Mouse (Mus musculus) skeletal muscle tissue, adult 2 months (tissue): Measurements from ENCODE around the gene Cfap61.
"Not testable (repeated sequence)": the region's sequence is repeated elsewhere in the genome, so short reads cannot be mapped to it uniquely, and the experiment has no call there.

ENCODE experiments used
- DNase-seq: peaks from one replicate; pipeline ENCODE4 v3.0.0-alpha.2; 2012; ENCODE audit warnings: low read depth, low spot score

Cfap61 gene

DNA sequence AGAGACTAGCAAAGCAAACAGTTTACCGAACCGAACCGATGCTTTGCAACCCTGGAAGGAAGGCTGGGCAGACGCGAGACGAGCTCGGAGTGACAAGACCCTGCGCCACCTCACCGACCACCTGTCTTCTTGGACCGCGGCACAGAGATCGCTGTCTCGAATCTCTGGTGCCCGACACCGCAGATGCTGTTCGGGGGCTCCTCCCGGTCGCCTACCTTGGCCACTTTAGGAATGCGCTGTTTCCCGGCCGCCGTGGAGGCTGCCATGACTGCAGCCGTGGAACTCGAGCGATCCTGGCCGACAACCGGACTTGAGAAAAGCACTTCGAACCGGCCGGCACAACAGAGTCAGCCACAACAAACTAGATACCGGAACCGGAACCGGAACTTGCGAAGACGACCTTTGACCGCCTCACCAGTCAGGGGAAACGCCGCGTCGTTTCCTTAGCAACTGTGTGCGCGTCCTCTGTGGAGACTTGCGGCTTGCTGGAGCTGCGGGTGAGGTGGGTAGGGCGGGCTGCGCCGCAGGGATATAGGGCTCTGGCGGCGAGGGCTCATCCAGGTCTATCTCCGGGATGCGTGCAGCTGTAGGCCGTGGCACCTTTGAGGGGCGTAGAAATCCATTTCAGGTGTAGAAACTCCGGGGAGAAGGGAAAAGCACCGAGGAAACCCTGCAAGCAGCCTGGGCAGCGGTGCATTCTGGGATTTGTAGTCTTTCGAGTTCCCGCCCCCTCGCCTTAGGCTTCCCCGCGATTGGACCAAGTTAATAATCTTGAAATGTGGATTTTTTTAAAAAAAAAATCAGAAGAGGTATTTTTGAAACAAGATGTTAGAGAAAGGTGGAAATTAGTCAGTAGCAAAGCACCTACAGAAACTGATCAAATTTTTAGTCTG lies at the start of gene Cfap61, which contains the start of gene Crnkl1:
Cfap61 (plus strand) TSS at position 446 of the 893 bp plus-strand sequence.
Crnkl1 (minus strand) TSS at position 676 of the 893 bp plus-strand sequence.
- DNase-seq: peak; percentile 87

DNA sequence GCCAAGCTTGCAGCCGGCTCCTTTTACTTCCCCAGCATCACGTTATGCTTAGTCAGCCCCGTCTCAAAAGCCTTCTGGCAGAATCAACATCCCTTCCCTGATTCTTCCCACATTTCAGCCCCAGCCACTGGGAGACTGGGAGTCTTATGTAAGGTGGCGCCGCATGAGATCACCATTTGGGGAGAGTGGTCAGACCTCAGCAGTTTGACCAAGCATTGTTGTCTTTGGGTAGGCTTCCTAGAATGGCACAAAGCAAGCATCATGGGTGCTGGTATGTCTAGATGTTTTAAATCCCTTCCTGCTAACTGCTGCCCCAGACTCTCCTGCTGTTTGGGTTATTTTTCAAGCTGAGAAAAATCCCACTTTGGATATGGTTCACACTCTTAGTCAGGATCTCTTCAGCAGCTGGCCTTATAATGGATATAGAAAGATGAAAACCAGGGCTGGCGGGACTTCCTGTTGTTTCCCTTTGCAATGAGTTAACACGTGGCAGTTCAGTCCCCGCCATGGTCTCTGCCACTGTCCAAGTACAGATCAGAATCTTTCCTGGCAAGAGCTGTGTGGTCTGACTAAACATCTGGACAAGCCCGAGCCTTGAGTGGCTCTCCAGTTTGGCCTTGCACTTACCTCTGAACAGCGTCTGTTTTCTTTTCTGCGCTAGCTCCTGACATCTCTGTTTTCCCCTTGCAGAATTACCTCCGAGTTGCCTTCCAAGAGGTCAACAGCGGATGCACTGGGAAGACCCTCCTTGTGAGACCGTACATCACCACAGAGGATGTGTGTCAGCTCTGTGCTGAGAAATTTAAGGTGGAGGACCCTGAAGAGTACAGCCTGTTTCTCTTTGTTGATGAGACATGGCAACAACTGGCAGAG lies 49.4 kb upstream of the Cfap61 start:
- peak; percentile 88 for DNase-seq

DNA sequence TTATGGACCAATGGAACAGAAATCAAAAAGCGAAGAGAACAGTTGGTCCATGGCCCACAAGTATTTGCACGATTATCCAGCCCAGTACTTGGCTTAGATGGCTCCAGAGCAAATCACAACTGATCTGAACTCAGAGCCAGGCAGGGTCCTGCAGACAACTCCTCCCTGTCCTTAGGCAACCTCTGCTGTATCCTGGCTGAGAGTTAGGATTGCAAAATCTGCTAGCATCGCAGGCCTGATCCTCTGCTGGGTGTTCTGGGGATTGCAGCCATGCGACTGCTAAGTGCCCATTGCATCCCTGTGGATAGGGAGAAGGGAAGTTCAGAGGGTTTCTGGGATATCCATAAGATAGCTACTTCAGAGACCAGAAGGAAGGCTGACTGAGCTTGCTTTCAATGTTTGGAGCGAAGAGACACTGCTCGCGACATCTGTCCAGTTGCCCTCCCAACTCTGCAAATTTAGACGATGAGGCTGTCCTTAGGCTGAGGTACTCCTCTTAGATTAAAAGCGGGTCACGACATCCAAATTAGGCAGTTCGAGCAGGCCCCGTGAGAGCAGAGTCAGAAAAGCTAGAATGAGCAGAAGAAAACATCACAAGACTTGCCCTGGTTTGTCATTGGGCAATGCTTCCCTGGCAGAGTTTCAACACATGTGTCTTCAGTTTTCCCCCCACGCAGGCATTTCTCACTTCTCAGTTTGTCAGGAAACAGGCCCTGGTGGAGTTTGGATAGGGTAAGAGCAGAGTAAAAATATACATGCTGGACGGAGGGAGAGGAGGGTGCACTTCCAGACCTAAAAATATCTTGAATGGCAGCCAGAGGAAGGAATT lies 46.4 kb upstream of the Cfap61 start:
- DNase-seq: peak; percentile 92

DNA sequence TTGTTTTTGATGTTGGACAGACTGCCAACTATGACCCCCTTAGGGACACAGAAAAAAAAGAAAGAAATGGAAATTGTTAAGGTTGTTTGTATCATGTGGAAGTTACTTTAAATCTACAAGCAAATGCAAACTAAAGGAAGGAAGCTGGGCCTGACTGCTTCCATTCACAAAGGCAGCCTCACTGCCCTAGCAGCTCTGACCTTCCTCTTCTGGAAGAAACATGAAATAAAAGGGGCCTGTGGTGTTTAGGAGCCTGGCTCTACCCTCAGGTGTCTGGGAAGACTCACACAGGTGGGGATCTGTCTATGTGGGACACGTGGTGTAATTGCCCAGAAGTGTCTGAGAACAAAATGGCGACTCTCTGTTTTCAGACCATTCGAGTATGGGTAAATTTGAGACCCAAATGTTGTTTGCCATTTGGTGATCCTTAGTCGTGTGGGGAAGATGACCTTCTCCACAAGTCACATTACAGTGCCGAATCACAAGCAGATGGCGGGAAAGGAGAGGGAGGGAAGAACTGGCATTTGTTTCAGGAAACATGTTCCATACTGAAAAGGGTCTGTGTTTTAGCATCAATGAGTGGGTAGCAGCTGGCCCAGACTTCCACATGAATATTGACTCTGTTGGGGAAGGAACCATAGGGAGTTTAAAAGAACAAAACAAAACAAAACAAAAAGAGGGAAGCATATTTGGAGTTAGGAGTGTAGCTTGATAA lies 45.7 kb upstream of the Cfap61 start:
- DNase-seq: no peak

DNA sequence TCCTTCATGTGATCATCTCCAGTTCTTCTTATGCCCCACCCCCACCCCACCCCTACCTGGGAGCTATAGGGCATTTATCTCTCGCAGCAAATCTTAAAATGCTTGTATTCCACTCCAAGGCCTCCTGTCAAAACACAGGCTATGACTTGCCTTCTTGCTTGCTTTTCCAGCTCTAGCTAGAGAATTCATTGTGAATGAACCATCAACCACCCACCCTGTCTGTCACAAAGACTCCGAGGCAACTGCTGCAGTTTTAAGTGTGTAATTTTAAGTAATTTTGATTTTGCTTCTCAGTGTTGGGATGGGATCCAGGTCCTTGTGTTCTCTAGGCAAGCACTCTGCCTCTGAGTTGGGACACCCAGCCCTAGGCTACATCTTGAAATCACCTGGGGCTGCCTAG lies 44.0 kb upstream of the Cfap61 start:
- no peak for DNase-seq

DNA sequence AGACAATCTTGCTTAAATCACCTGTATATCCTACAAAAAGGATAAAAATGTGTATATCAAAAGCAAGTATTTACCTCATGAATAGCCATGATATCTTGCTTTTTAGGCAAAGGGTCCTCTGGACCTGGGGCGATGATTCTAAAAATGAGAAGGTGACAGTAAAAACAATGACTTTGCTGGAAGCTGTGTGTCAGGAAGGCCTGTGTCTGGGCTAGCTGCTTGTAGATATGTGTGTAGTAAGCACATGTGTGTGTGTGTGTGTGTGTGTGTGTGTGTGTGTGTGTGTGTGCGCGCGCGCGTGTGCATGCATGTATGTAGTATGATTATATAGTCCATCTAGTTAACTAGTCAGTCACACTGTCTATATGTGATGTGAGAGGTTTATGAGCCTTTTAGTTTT lies 40.8 kb upstream of the Cfap61 start:
- DNase-seq: no peak

DNA sequence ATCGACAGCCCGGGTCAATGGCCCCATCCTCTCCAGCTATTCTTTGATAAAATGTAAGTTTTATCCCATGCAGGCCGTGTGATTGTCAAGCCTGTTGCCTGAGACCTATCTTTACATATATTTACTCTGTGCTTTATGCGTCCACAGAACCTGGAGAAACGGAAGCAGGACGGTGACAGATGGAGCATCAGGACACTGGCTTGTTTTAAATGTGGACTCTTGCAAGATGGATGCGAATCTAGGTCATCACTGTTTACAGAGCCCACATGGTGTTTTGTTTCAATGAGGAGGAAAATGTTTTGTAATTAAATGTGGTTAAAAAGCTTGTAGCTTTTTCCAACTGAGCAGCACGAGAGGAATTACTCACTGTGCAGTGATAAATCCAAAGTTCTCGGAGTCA lies 36.5 kb upstream of the Cfap61 start:
- DNase-seq: no peak

DNA sequence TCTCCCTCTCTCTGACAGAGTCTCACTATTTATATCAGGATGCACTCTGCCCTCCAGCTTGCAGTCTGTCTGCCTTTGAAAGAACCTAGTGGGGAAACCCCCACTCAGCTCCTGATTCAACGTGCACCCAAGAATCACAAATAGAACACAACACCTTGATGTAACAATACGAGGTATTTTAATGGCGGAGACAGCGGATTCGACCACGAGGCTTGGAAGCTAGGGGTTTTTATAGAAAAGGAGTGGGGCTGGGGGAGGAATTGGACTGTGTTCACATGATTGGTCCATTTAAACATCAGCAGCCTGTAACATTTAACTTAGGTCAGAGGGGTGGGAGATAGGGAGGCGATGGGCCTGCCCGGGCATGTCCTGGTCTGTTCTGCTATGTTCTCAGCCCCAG lies 34.3 kb upstream of the Cfap61 start:
- DNase-seq: not testable (repeated sequence)

DNA sequence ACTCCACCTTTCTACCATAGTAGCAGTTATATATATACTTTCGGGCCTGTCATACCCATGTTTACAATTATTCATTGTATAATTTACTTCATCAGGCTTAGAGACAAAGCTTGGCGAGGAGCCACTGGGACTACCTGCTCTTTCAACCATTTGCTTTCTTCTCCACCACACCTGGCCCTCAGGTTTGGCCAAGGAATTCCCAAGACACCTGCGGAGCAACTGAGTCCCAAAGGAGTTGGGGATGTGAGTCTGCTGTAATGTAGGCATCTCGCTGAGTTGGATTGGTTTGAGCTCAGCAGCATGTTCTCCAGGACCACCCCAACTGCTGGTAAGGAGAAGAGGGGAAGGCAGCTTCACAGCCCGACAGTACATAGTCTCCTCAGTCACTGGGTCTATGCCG lies 32.7 kb upstream of the Cfap61 start, which contains the start of gene Naa20:
Naa20 (plus strand) TSS at position 239 of the 400 bp plus-strand sequence.
- DNase-seq: no peak

DNA sequence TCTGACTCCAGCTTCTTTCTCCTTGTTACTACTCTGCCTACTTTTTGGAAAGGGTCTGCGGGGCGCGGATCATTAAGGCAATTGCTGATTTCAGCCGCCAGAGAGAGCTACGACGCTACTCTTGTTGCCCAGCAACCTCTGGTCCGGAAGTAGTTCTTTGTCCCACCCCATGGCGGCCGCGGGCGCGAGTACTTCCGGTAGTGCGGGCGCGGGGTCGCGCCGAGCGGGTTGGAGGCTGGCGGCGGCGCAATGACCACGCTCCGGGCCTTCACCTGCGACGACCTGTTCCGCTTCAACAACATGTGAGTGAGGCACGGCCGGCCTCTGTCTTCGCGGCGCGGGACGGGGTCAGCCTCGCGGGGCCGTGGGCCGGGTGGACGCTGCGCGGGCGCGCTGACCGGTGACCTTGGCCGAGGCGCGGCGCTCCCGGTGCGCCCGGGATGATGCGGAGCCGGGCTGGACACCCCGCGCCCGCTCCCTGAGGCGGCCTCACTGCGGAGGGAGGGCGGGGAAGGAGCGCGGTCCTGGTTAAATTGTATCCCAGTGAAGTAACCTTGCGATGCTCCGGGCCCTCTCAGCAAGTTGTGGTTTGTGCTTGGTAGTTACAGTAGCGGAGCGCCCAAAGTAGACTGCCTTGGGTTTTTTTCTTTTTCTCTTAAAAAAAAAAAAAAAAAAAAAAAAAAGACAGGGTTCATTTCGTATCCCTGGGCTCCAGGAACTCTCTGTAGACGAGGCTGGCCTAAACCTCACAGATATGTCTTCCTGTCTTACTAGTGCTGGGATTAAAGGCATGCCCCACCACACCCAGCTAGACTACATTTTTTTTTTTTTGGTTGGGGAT lies 31.3 kb upstream of the Cfap61 start:
- DNase-seq: peak; percentile 80

DNA sequence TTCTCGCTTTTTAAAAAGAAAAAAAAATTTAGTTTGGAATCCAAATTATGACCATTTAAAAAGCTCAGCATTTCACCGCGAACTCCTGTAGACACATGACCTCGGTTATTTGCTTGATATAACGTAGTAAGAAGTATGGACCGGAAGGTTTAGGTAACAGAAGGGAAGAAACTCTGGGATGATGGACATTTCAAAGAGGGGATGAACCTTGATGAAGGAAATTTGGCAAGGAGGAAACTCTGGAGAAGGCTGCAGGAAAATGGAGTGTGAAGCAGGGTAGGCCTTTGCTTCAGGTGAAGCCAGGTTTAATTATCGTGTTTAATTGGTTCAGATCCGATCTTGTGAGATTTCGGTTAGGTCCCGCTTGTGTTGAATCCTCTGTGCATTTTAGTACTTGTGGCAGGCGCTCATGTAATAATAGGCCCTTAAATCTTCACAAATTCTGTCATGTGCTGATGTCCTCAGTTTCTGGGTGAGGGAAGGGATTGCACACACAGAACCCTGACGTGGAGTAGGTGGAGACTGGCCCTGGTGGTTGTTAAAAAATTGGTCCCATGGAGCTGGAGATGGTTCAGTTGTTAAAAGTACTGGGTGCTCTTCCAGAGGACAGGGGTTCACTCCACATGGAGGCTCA lies 30.5 kb upstream of the Cfap61 start:
- no peak for DNase-seq

DNA sequence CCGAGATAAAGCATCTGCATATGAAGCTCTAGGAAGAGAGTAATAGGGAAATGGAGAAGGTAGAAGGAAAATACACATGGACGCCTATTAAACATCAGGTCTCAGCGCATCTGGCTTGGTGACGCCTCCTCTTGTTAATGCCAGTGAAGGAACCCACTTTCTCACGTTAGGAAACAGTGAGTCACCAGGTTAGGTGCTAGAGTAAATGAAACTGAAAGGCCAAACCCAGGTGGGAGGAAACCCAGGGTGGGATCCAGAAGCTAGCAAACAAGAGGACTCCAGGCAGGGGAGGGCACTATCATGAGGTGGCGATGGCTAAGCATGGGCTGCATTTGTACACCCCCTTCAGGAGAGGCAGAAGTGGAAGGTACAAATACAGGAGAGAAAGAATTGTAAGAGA lies 29.4 kb upstream of the Cfap61 start:
- no peak for DNase-seq

DNA sequence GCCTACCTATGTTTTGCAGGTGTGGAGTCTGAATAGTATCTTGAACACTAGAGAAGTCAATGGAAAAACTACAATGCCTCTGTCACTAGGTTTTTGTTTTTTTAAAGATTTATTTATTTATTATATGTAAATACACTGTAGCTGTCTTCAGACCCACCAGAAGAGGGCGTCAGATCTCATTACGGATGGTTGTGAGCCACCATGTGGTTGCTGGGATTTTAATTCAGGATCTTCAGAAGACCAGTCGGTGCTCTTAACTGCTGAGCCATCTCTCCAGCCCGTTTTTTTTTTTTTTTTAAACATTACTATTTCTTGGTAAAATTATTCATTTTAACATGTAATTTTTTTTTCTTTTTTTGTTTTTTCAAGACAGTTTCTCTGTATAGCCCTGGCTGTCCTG lies 28.7 kb upstream of the Cfap61 start:
- not testable (repeated sequence) for DNase-seq

DNA sequence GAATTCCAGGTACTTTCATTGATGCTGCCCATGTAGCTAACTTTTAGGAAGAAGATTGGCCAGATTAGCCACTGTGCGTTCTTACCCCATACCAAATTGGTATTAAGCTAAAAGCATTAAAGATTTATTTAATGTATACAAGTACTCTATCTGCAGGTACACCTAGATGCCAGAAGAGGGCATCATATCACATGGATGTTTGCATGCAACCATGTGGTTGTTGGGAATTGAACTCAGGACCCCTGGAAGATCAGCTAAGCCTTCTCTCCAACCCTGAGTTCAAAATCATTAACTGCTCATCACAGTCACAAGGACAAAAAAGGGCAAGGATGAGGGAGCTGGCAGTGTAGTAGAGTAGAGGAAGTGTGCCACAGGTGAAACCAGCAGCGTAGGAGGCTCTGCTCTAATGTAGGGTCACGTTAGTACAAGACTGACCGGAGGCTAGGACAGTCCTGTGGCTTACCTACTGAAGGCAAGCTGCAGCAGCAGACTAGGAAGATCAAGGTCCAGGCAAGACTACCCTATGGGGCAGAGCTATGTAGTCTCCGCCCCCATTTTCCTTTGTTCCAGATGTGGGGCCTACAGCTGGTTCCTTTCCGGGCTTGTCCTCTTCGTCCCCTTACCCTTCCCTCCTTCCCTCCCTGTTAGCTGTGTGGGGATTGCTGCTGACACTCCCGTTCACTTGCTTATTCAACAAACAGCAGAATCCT lies 13.5 kb upstream of the Cfap61 start:
- DNase-seq: no peak

DNA sequence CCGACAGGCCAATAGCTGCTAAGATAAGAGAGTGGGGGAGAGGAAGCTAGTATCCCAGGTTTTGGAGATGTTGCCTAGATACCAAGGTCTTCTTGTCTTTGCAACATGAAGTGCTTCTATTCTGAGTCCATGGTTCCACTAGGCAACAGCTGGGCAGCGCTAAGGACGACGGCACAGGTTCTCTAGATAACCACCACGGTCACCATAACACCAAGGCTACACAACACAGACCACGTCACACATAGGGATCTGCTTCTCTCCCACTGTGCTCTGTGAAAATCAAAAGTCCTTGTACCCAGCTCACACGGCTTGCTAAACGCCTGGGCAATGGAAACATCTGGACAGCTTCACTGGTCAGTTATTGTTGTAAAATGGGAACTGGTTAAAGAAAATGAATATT lies 2.4 kb downstream of the Cfap61 start:
- no peak for DNase-seq

DNA sequence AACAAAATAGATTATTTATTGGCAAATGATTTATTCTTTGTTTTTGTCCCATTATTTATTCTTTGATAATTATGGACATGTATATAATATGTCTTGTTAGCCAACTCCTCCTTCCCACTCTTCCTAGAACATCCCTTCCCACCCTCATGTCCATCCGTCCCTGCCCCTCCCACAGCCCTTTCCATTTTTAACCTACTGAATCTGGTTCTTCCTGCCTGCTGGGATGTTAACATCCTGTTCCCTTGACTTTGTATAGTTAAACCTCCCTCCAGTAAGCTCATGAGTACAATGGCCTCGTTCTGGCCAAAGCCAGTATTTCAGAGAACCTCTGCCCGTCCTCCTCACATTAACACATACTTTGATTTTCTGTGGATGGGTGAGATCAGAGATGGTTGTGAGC lies 6.8 kb downstream of the Cfap61 start:
- DNase-seq: no peak

DNA sequence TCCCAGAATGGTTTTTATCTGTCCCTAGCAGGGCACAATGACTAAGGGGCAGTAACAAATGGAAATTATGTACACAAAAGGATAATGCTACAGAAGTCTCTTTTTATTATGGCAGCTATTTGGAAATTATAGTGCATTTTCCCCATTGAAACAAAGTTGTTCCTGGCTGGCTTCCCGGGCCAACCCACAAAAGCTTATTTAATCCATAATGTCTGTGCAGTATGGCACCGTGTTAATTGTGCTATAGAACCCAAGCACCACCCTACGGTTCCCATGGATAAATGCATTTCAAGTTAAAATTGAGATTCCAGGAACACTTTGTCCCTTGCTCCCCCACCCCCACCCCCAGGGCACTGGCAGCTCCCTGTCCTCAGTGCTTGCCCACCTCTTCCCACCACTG lies 9.7 kb downstream of the Cfap61 start:
- DNase-seq: no peak

DNA sequence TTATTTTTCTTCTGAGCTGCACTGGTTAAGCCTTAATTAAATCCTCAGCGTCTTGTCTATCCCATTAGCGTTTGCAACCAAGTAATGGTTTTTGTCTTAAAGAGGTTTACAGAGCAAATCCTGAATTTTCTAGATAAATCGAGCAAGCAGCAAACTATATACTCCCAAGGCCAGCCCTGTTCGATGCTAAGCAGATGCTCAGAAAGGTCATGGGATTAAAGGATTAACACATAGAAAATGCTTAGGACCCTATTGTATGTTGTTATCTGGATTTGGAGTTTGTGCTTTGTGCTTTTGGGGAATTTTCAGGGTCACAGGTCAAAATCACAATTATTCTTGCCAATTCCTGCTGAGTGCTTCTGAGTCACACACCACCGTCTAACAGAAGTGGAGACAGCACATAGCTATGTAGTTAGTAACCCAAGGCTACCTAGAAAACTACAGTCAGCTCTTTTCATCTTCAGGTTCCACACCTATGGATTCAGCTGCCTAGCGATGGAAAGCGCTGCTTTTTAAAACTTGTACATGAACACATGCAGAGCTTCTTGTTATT lies 13.9 kb downstream of the Cfap61 start:
- no peak for DNase-seq
